Comparison of ENCODE assay signal across 17 mouse cellular contexts in the genomic region with DNA sequence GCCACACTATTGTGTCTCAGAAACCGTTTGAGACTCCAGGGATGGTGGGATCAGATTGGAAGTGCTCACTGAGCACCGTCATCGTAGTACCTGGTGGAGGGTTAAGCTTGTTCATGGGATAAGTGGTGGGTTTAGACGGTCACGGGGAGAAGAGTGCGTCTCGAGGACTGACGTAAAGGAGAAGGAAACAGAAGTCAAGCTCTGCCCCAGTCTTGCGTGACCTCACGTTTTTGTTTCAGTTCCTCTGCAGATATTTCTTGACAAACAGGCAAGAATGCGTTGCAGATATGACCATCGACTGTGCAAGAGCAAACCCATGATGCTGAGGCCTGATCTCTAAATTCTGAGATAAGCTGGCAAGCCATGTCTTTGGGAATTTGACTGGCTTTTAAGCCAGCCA. TPM values are rescaled to one million over a fixed set of nuclear protein-coding genes. Genes with fewer than 3 reads are reported as not detected.
DNase-seq lines count a peak whose midpoint lies in the region; ATAC-seq and TF ChIP-seq lines count a peak whose summit lies in the region.
"Had no signal": no experiment of that assay in that cellular context is flagged by ENCODE, and none has a peak within 500 bp of the region (broad histone marks: within the 10 kb centered on the region; RNA-seq: fewer than 3 reads in every experiment).

No protein-coding gene starts in this region.

- peaks cover 2% of the 10 kb centered on the region for H3K9me3 ChIP-seq in CH12.LX (replicated peaks; ENCODE audit: low read length)
- H3K9me3 ChIP-seq in midbrain, embryonic 10.5 days (replicated peaks): no peaks in the 10 kb centered on the region
- H3K9me3 ChIP-seq in midbrain, embryonic 11.5 days (ENCODE audit: control insufficient read depth, low read length): no peaks in the 10 kb centered on the region
- no peaks in the 10 kb centered on the region for H3K9me3 ChIP-seq in intestine, postnatal 0 days (ENCODE audit: control insufficient read depth)
- H3K9me3 ChIP-seq: hindbrain, embryonic 12.5 days; limb, embryonic 12.5 days; stomach, embryonic 15.5 days had no signal

- no peak for TF ChIP-seq POLR2A in CH12.LX (IDR thresholded peaks at IDR 0.05; ENCODE audit: low read depth, low read length)

- TF ChIP-seq RAD21 in CH12.LX (IDR thresholded peaks at IDR 0.05; ENCODE audit: low read depth, low read length): no peak; the same call in none of the 2 replicates

- no peaks in the 10 kb centered on the region for H3K36me3 ChIP-seq in CH12.LX (replicated peaks in 1 of 2; ENCODE audit: control insufficient read depth in 1 of 2, insufficient read depth in 1 of 2, low read length in 1 of 2)
- no peaks in the 10 kb centered on the region for H3K36me3 ChIP-seq in midbrain, embryonic 10.5 days
- H3K36me3 ChIP-seq in midbrain, embryonic 11.5 days (ENCODE audit: control insufficient read depth, insufficient read depth, low read length): no peaks in the 10 kb centered on the region
- no peaks in the 10 kb centered on the region for H3K36me3 ChIP-seq in intestine, postnatal 0 days (ENCODE audit: control insufficient read depth, insufficient read depth)
- H3K36me3 ChIP-seq: hindbrain, embryonic 12.5 days; limb, embryonic 12.5 days; stomach, embryonic 15.5 days had no signal

- H3K9ac ChIP-seq in CH12.LX (ENCODE audit: insufficient read depth, low read depth): no peak overlapping the region
- H3K9ac ChIP-seq in midbrain, embryonic 11.5 days (ENCODE audit: low read length): no peak overlapping the region
- H3K9ac ChIP-seq in intestine, postnatal 0 days (ENCODE audit: low read depth, low read length): no peak overlapping the region
- H3K9ac ChIP-seq: hindbrain, embryonic 12.5 days; limb, embryonic 12.5 days; stomach, embryonic 15.5 days had no signal

- peak; percentile 98 for TF ChIP-seq EP300 in CH12.LX (IDR thresholded peaks at IDR 0.05; ENCODE audit: low read length)

- peak overlapping the region; percentile 53 for H3K4me2 ChIP-seq in CH12.LX (ENCODE audit: insufficient read depth, low read depth, poor library complexity, severe bottlenecking)
- H3K4me2 ChIP-seq in midbrain, embryonic 11.5 days: no peak overlapping the region
- H3K4me2 ChIP-seq in intestine, postnatal 0 days (replicated peaks; ENCODE audit: low read depth): no peak overlapping the region
- H3K4me2 ChIP-seq: hindbrain, embryonic 12.5 days; limb, embryonic 12.5 days; stomach, embryonic 15.5 days had no signal

- no peak for TF ChIP-seq CTCF in CH12.LX (conservative IDR thresholded peaks at IDR 0.05 in 1 of 2, IDR thresholded peaks at IDR 0.05 in 1 of 2; ENCODE audit: low read depth in 2 of 2, low read length in 2 of 2)
- TF ChIP-seq CTCF in intestine, postnatal 0 days (IDR thresholded peaks at IDR 0.05; ENCODE audit: low read depth): no peak

- H3K4me1 ChIP-seq in CH12.LX (ENCODE audit: control insufficient read depth in 1 of 2, insufficient read depth in 2 of 2): peaks cover 27 to 51% of the 10 kb centered on the region in 2 experiments
- no peaks in the 10 kb centered on the region for H3K4me1 ChIP-seq in midbrain, embryonic 10.5 days
- H3K4me1 ChIP-seq in midbrain, embryonic 11.5 days (ENCODE audit: control insufficient read depth, insufficient read depth, low read length): no peaks in the 10 kb centered on the region
- no peaks in the 10 kb centered on the region for H3K4me1 ChIP-seq in intestine, postnatal 0 days (replicated peaks; ENCODE audit: control insufficient read depth, insufficient read depth, low read length)
- H3K4me1 ChIP-seq: hindbrain, embryonic 12.5 days; limb, embryonic 12.5 days; stomach, embryonic 15.5 days had no signal

- no peak overlapping the region for H3K27ac ChIP-seq in CH12.LX (ENCODE audit: insufficient read depth, low read depth)
- H3K27ac ChIP-seq in midbrain, embryonic 10.5 days (replicated peaks): no peak overlapping the region
- H3K27ac ChIP-seq in midbrain, embryonic 11.5 days (ENCODE audit: low read depth, low read length): no peak overlapping the region
- H3K27ac ChIP-seq in intestine, postnatal 0 days (ENCODE audit: low read depth, low read length): no peak overlapping the region
- H3K27ac ChIP-seq: hindbrain, embryonic 12.5 days; limb, embryonic 12.5 days; stomach, embryonic 15.5 days had no signal

- WGBS in midbrain, embryonic 10.5 days: 93% methylated on average over 12 of the region's 12 CpGs
- WGBS in midbrain, embryonic 11.5 days: 91% methylated on average over 12 of the region's 12 CpGs
- 87% methylated on average over 12 of the region's 12 CpGs for WGBS in intestine, postnatal 0 days

- H3K27me3 ChIP-seq in CH12.LX (replicated peaks): peaks cover 2% of the 10 kb centered on the region
- H3K27me3 ChIP-seq in midbrain, embryonic 10.5 days (ENCODE audit: low read depth, poor library complexity, severe bottlenecking): no peaks in the 10 kb centered on the region
- H3K27me3 ChIP-seq in midbrain, embryonic 11.5 days (ENCODE audit: control insufficient read depth, insufficient read depth, low read length): no peaks in the 10 kb centered on the region
- no peaks in the 10 kb centered on the region for H3K27me3 ChIP-seq in intestine, postnatal 0 days (replicated peaks; ENCODE audit: control insufficient read depth, insufficient read depth, low read length)
- H3K27me3 ChIP-seq: hindbrain, embryonic 12.5 days; limb, embryonic 12.5 days; stomach, embryonic 15.5 days had no signal

- peak; percentile 11 to 52 for DNase-seq in heart, adult 9 months (ENCODE audit: low spot score in 2 of 2)
- DNase-seq in heart, postnatal 4 days: no peak
- DNase-seq in CH12.LX (ENCODE audit: extremely low read depth): peak; percentile 95
- no peak for DNase-seq in midbrain, embryonic 10.5 days (ENCODE audit: low spot score)
- DNase-seq in midbrain, embryonic 11.5 days (ENCODE audit: low spot score, missing footprints): no peak
- DNase-seq: cerebellum, adult 2 months; kidney, adult 18-20 months; kidney, postnatal 4 days; thymus, postnatal 14 days had no signal

- peak; percentile 82 for ATAC-seq in granulocyte monocyte progenitor cell, adult 5-6 weeks (replicated peaks; ENCODE audit: poor library complexity, severe bottlenecking)
- peak; percentile 83 for ATAC-seq in monocyte, adult 5-6 weeks (replicated peaks; ENCODE audit: insufficient number of reproducible peaks, low FRiP score, low TSS enrichment, poor library complexity, severe bottlenecking)
- no peak for ATAC-seq in midbrain, embryonic 11.5 days (ENCODE audit: low FRiP score)
- ATAC-seq in intestine, postnatal 0 days: no peak

- in situ Hi-C loops in CH12.LX (cut with MboI; ENCODE audit: low pct_ligation_motif_present, low pct_unique_long_range_greater_than_20kb, low sequenced_read_pairs): no loop called here

- H3K79me2 ChIP-seq in CH12.LX (replicated peaks; ENCODE audit: control insufficient read depth, extremely low read depth, insufficient read depth, poor library complexity, severe bottlenecking): no peaks in the 10 kb centered on the region

- dilution Hi-C loops in CH12.LX (cut with MboI; ENCODE audit: extremely low pct_ligation_motif_present, extremely low pct_unique_long_range_greater_than_20kb, low sequenced_read_pairs): no loop called here

- no peak overlapping the region for H3K4me3 ChIP-seq in CH12.LX (replicated peaks in 1 of 3; ENCODE audit: low read depth in 2 of 3, low read length in 2 of 3, poor library complexity in 1 of 3)
- no peak overlapping the region for H3K4me3 ChIP-seq in midbrain, embryonic 10.5 days
- H3K4me3 ChIP-seq in midbrain, embryonic 11.5 days (ENCODE audit: low read depth, low read length): no peak overlapping the region
- no peak overlapping the region for H3K4me3 ChIP-seq in intestine, postnatal 0 days (ENCODE audit: low read depth, low read length)
- H3K4me3 ChIP-seq: erythroblast, embryonic 14.5 days; hindbrain, embryonic 12.5 days; limb, embryonic 12.5 days; myocyte; stomach, embryonic 15.5 days had no signal

TF ChIP-seq in CH12.LX, 34 proteins besides CTCF, POLR2A, EP300 and RAD21 (continues in another document):
- TF ChIP-seq MAFK (IDR thresholded peaks at IDR 0.05; ENCODE audit: insufficient replicate concordance, low read length): peak; percentile 78; the same call in 1 of the 2 replicates
- no peak for TF ChIP-seq PAX5 (IDR thresholded peaks at IDR 0.05; ENCODE audit: low read length)
- TF ChIP-seq USF2 (conservative IDR thresholded peaks at IDR 0.05; ENCODE audit: low read depth, low read length): 0 out of 2 replicates have a peak, but pooled peaks have one; percentile 12
- peak; percentile 94 for TF ChIP-seq MYC (IDR thresholded peaks at IDR 0.05; ENCODE audit: low read depth, low read length)
- no peak for TF ChIP-seq KAT2A (IDR thresholded peaks at IDR 0.05; ENCODE audit: insufficient replicate concordance, low read length)
- TF ChIP-seq ZKSCAN1 (IDR thresholded peaks at IDR 0.05; ENCODE audit: borderline replicate concordance, low read depth, low read length): no peak
- peak; percentile 45 for TF ChIP-seq HCFC1 (IDR thresholded peaks at IDR 0.05; ENCODE audit: low read depth, low read length)
- TF ChIP-seq GABPA (IDR thresholded peaks at IDR 0.05; ENCODE audit: insufficient replicate concordance, low read depth, low read length): peak; percentile 84

RNA-seq across cellular contexts. Expression of gene Ildr1, which starts 18.0 kb away (rescaled TPM):
- total RNA-seq in heart, postnatal 4 days (2021): not detected
- total RNA-seq in CH12.LX (2012; rRNA removed) (0.34 and 0.76 TPM in 2 replicates), CH12.LX (2014; rRNA removed) (0.34 and 0.80 TPM in 2 replicates)
- 0.81 and 1.1 TPM in 2 replicates for polyA plus RNA-seq in CH12.LX (2012; ENCODE audit: insufficient read length, low read depth)
- total RNA-seq in granulocyte monocyte progenitor cell, adult 5-6 weeks (2014; fragmentation: Nextera tagmentation): not detected in 2 replicates
- not detected in 2 replicates for total RNA-seq in granulocyte monocyte progenitor cell, adult 5-6 weeks (2017)
- 2.0 to 2.3 TPM in 2 of 3 replicates, not detected in the other for total RNA-seq in monocyte, adult 5-6 weeks (2017)
- polyA plus RNA-seq in midbrain, embryonic 10.5 days (2016; fragmentation: Nextera tagmentation; extraction: Ambion mirVana): 0.11 and 0.15 TPM in 2 replicates
- polyA plus RNA-seq in midbrain, embryonic 11.5 days (2014; fragmentation: Nextera tagmentation; extraction: Ambion mirVana): 0.05 TPM in 1 of 2 replicates, not detected in the other
- 4.7 and 7.5 TPM in 2 replicates for polyA plus RNA-seq in intestine, postnatal 0 days (2015; fragmentation: Nextera tagmentation; extraction: Ambion mirVana)
- polyA plus RNA-seq: erythroblast, embryonic 14.5 days; myocyte had no signal

RNA-seq across cellular contexts. Expression of gene Cd86, which starts 45.9 kb away (rescaled TPM):
- under 1 TPM; 0.62 to 0.65 TPM for total RNA-seq in heart, postnatal 4 days (2021)
- 60.0 and 113 TPM in 2 replicates for total RNA-seq in CH12.LX (2012; rRNA removed)
- total RNA-seq in CH12.LX (2014; rRNA removed): 191 and 196 TPM in 2 replicates
- polyA plus RNA-seq in CH12.LX (2012; ENCODE audit: insufficient read length, low read depth): 91.9 and 102 TPM in 2 replicates
- not detected in 2 replicates for total RNA-seq in granulocyte monocyte progenitor cell, adult 5-6 weeks (2014; fragmentation: Nextera tagmentation)
- total RNA-seq in granulocyte monocyte progenitor cell, adult 5-6 weeks (2017): 0.52 and 3.5 TPM in 2 replicates
- 63.3 to 72.4 TPM (median 72.1 TPM) in 3 replicates for total RNA-seq in monocyte, adult 5-6 weeks (2017)
- 0.42 and 1.2 TPM in 2 replicates for polyA plus RNA-seq in midbrain, embryonic 10.5 days (2016; fragmentation: Nextera tagmentation; extraction: Ambion mirVana)
- polyA plus RNA-seq in midbrain, embryonic 11.5 days (2014; fragmentation: Nextera tagmentation; extraction: Ambion mirVana): 1.6 and 2.3 TPM in 2 replicates
- polyA plus RNA-seq in intestine, postnatal 0 days (2015; fragmentation: Nextera tagmentation; extraction: Ambion mirVana): 1.2 and 1.6 TPM in 2 replicates
- polyA plus RNA-seq: erythroblast, embryonic 14.5 days; myocyte had no signal

Comparison
In these comparisons a context has a peak if more than half of its experiments do, and no peak if none do; other contexts are left out.
1. DNase-seq: peak in heart, adult 9 months (2 of 2) and CH12.LX (single experiment); none in heart, postnatal 4 days (single experiment), midbrain, embryonic 10.5 days (single experiment) and midbrain, embryonic 11.5 days (single experiment).
2. ATAC-seq: peak in granulocyte monocyte progenitor cell, adult 5-6 weeks (single experiment) and monocyte, adult 5-6 weeks (single experiment); none in midbrain, embryonic 11.5 days (single experiment) and intestine, postnatal 0 days (single experiment).
3. RNA of gene Cd86, which starts 45.9 kb away (total RNA-seq): 60.0 to 196 TPM in CH12.LX and 63.3 to 72.4 TPM in monocyte, adult 5-6 weeks; 0.52 to 3.5 TPM in granulocyte monocyte progenitor cell, adult 5-6 weeks and 0.62 to 0.65 TPM in heart, postnatal 4 days; every median in the first group is over 10 times any median in the second.